Mouse (Mus musculus) midbrain, embryonic 14.5 days (tissue): ENCODE measurements around the gene Lhb. TPM values are rescaled to one million over a fixed set of nuclear protein-coding genes. Genes with fewer than 3 reads are reported as not detected.

ENCODE experiments used
- ATAC-seq: fragments of 200-750 bp; cut with Nextera tagmentation; 2 replicates; pipeline ENCODE4 v1.8.0; 2017; ENCODE audit warnings: moderate number of reproducible peaks, moderate library complexity; ENCODE audit not compliant: low FRiP score, low TSS enrichment
- DNase-seq: peaks from one replicate; pipeline ENCODE4 v3.0.0-alpha.2; 2015
- H3K27ac ChIP-seq: fragments of 300-500 bp; sonication (generic); replicated peaks from 2 replicates; pipeline ENCODE4 v1.5.1; 2014; ENCODE audit warnings: mild to moderate bottlenecking, low read depth, low read length, moderate library complexity
- H3K27me3 ChIP-seq: fragments of 300-500 bp; sonication (generic); 2 replicates; pipeline ENCODE4 v1.6.1; 2014; ENCODE audit warnings: low read length, control low read depth, mixed read lengths; ENCODE audit not compliant: control insufficient read depth, insufficient read depth
- H3K36me3 ChIP-seq: fragments of 300-500 bp; sonication (generic); 2 replicates; pipeline ENCODE4 v1.6.1; 2014; ENCODE audit warnings: low read length, control low read depth; ENCODE audit not compliant: control insufficient read depth, insufficient read depth
- H3K4me1 ChIP-seq: fragments of 300-500 bp; sonication (generic); 2 replicates; pipeline ENCODE4 v1.6.1; 2014; ENCODE audit warnings: mild to moderate bottlenecking, antibody characterized with exemption, low read length, control low read depth; ENCODE audit not compliant: control insufficient read depth, insufficient read depth
- H3K4me2 ChIP-seq: fragments of 300-500 bp; sonication (generic); 2 replicates; pipeline ENCODE4 v1.6.1; 2014; ENCODE audit warnings: mild to moderate bottlenecking, low read length, moderate library complexity
- H3K4me3 ChIP-seq: fragments of 300-500 bp; sonication (generic); replicated peaks from 2 replicates; pipeline ENCODE4 v1.5.1; 2014; ENCODE audit warnings: low read depth, low read length
- H3K9ac ChIP-seq: fragments of 300-500 bp; sonication (generic); replicated peaks from 2 replicates; pipeline ENCODE4 v1.6.1; 2014; ENCODE audit warnings: mild to moderate bottlenecking, low read length, moderate library complexity
- H3K9me3 ChIP-seq: fragments of 300-500 bp; sonication (generic); 2 replicates; pipeline ENCODE4 v1.6.1; 2016; ENCODE audit warnings: low read length, control low read depth, mixed read lengths; ENCODE audit not compliant: control insufficient read depth
- WGBS: fragments of 180-500 bp; shearing (Covaris S2); extraction: QIAGEN DNeasy Blood & Tissue Kit; methylation state at CpG from one replicate; pipeline ENCODE4 v1.1.7; 2014; 5-methylcytosine and 5-hydroxymethylcytosine counted together
- polyA plus RNA-seq: library from polyadenylated mRNA; unstranded; fragments of >200 nt; fragmentation: Nextera tagmentation; extraction: Ambion mirVana; gene quantifications from 2 replicates; pipeline ENCODE4 v1.2.1, GENCODE M21; 2014

Lhb gene
- polyA plus RNA-seq, 1 experiment from 2014 or later, result 0.34 TPM

DNA sequence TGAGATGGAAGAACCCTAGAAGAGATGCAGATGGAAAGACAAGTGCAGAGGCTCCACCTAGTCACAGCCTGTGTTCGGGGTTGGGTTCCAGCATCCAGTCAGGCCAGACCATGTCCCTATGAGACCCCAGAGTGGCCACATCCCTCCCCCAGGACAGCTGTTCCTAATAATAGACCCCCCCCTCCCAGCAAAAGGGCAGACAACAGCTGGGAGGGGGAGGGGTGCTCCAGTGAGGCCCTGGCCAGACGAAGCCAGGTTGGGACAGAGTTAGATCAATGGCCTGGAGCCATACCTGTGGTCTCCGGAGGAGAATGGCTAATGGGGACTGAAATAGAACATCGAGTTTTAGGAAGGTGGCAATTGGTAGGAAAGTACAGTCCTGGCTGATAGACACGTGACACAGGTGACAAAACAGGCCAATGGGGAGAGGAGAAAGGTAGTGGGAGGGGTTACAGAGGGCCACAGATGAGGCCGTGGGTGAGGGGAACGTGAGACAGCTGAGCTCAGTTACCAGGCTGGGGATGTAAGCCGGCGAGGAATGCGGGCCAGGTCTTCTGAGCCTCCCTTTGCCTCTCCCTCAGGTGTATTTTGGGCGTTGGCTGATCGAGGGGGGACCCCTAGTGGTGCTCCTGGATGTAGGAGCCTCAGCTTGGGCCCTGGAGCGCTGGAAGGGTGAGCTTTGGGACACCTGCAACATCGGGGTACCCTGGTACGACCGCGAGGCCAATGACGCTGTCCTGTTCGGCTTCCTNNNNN lies 17.1 kb downstream of the Lhb start, which contains the start of gene Ruvbl2:
Gene Ruvbl2 (minus strand): TSS at position 576 of the 756 bp plus-strand sequence.
- no peak within 1 kb of the TSS for H3K9ac ChIP-seq
- DNase-seq (no peak), ATAC-seq (no peak)
- no peaks in the 10 kb centered on the region for H3K27me3 ChIP-seq
- H3K36me3 ChIP-seq, result peaks cover 14% of the 10 kb centered on the region
- 24% methylated on average over 19 of the region's 19 CpGs for WGBS
- H3K4me3 ChIP-seq, result no peak within 1 kb of the TSS
- H3K9me3 ChIP-seq, result no peaks in the 10 kb centered on the region
- H3K4me1 ChIP-seq, result peaks cover 28% of the 10 kb centered on the region
- H3K4me2 ChIP-seq, result peak within 1 kb of the TSS; percentile 4; the same call in 1 of the 2 replicates
- H3K27ac ChIP-seq, result no peak within 1 kb of the TSS

DNA sequence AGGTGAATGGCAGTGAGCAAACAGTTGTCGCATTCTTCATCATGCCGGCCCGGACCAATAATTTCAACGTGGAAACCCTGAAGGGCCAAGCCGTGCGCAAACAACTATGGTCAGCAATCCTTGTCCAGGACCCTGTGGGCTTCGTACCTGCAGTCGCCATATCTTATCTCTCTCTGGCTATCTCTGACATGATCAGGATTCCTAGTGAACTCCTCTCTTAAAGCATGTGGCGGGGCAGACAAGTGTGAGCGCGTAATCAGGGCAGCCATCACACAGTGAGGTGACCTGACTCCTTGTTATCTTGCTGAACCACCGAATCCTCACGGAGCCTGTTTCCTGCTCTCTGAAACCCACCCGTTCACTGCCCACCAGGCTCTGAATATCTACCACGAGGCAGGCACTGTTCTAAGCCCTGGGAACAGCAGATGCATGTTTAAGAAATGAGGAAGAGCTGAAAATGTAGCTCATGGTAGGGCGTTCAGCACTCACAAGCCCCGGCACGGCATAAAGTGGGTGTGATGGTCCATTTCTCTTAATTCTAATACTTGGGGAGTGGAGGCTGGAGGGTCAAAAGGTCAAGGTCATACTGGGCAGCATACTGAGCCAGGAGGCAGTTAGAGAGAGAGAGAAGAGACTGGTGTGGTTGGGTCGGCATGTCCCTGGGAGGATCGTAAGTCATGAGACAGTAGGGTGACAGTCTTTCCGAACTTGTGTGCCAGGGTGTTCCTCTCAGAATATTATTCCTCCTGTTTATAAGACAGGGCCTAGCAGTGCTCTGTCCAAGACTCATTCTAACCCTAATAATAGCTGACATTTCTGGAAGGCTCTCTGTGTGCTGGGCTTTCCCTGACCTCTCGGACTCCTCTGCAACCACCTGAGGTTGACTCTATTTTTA lies 23.2 kb downstream of the Lhb start:
- H3K9ac ChIP-seq, result no peak overlapping the region
- H3K4me1 ChIP-seq, result no peaks in the 10 kb centered on the region
- WGBS, result 92% methylated on average over 22 of the region's 22 CpGs
- H3K36me3 ChIP-seq, result peaks cover 51% of the 10 kb centered on the region
- no peak overlapping the region for H3K4me3 ChIP-seq
- H3K4me2 ChIP-seq, result no peak overlapping the region
- H3K9me3 ChIP-seq, result no peaks in the 10 kb centered on the region
- H3K27ac ChIP-seq, result no peak overlapping the region
- ATAC-seq, result no peak
- no peak for DNase-seq
- no peaks in the 10 kb centered on the region for H3K27me3 ChIP-seq

DNA sequence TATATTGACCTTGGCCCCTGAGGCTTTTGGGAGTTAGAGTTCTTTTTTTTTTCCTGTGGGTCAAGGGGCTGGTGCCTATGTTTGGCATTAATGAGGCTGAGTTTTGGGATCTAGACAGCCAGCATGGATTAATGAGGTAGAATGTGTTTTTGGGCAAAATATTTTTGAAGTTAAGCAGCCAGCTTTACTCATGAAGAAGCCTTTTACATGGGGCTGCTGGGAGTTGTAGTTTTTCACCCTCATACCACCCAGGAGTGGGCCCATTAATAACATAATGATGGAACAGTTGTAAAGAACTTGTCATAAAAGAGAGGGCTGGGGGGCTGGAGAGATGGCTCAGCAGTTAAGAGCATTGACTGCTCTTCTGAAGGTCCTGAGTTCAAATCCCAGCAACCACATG lies 26.0 kb downstream of the Lhb start:
- no peak for DNase-seq
- no peak overlapping the region for H3K27ac ChIP-seq
- peaks cover 50% of the 10 kb centered on the region for H3K36me3 ChIP-seq
- H3K4me2 ChIP-seq, result no peak overlapping the region
- no peak overlapping the region for H3K9ac ChIP-seq
- H3K9me3 ChIP-seq, result no peaks in the 10 kb centered on the region
- no peaks in the 10 kb centered on the region for H3K27me3 ChIP-seq
- no peak overlapping the region for H3K4me3 ChIP-seq
- no peaks in the 10 kb centered on the region for H3K4me1 ChIP-seq
- no peak for ATAC-seq

DNA sequence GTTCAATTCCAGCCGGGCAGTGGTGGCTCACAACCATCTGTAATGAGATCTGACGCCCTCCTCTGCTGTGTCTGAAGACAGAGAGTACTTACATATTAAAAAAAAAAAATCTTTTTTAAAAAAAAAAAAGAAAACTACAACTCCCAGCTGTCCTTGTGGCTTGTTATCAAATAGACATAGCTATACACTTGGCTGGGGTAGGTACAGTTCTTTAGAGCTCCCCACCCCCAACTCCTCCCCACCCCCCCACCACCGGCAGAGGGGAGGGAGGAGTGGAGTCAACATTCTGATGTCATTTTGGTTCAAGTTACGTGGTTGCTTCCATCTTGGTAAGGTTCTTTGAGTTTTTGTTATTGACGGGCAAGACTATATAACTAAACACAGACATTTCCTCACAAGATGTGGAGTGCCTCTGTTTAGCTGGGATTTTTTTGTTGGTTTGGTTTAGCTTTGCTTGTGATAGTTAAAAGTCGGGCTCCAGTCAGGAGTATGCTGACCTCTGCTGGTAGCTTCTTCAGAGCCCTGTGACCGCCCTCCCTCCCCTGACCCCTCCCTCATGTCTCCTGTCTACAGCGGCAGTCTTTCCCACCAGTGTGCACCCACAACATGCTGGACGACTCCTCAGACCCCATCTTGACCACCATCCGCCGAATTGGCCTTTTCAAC lies 26.8 kb downstream of the Lhb start:
- Histone ChIP-seq H3K4me2 (no peak overlapping the region), H3K4me3 (no peak overlapping the region), H3K4me1 (no peaks in the 10 kb centered on the region), H3K36me3 (peaks cover 53% of the 10 kb centered on the region), H3K9me3 (no peaks in the 10 kb centered on the region), H3K9ac (no peak overlapping the region), H3K27me3 (no peaks in the 10 kb centered on the region), H3K27ac (no peak overlapping the region)
- whole genome bisulfite sequencing, result 40% methylated on average over 11 of the region's 11 CpGs
- ATAC-seq (no peak), DNase-seq (peak; percentile 61)

DNA sequence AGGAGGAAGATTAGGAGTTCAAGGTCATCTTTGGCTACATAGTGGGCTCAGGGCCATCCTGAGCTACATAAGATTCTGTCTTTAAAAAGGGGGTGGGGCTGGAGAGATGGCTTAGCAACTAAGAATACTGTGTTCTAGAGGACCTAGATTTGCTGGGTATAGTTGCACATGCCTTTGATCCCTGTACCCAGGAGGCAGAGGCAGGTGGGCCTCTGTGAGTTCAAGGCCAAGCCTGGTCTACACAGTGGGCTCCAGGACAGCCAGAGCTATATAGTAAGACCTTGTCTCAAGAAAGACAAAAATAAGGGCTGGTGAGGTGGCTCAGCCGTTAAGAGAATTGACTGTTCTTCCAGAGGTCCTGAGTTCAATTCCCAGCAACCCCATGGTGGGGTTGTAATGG lies 29.4 kb downstream of the Lhb start:
- H3K27ac ChIP-seq, result no peak overlapping the region
- DNase-seq (no peak), ATAC-seq (no peak)
- H3K4me1 ChIP-seq, result no peaks in the 10 kb centered on the region
- H3K9ac ChIP-seq, result no peak overlapping the region
- no peaks in the 10 kb centered on the region for H3K27me3 ChIP-seq
- peaks cover 51% of the 10 kb centered on the region for H3K36me3 ChIP-seq
- no peaks in the 10 kb centered on the region for H3K9me3 ChIP-seq
- H3K4me2 ChIP-seq, result no peak overlapping the region
- H3K4me3 ChIP-seq, result no peak overlapping the region
- WGBS, result 95% methylated on average over 1 of the region's 1 CpGs

DNA sequence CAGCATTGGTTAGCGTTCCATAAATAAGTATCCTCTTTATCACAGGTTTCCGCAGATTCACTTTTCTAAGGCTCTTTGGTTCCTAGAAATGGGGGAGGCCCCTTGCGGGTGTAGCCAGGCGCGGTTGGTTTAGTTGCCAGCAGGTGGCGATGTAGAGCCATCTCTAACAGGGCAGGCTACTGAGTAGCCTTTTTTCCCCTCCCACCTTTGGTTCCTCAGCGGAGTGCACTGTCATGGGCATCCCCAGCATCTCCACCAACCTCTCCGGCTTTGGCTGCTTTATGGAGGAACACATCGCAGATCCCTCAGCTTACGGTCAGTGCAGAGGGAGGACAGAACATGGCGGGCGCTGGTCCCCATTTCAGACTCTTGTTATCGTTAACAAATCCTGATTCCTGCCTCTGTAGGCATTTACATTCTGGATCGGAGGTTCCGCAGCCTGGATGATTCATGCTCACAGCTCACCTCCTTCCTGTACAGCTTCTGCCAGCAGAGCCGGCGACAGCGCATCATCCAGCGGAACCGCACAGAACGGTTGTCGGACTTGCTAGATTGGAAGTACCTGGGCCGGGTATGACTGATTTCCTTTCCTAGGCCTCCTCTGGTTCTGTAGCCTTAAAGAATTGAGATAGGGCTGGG lies 30.8 kb downstream of the Lhb start:
- H3K4me3 ChIP-seq, result no peak overlapping the region
- H3K4me2 ChIP-seq, result no peak overlapping the region; the same call in 1 of the 2 replicates
- DNase-seq (peak; percentile 90), ATAC-seq (peak; percentile 55; the same call in 1 of the 2 replicates)
- 53% methylated on average over 23 of the region's 23 CpGs for WGBS
- no peak overlapping the region for H3K27ac ChIP-seq
- 0 out of 2 replicates have a peak overlapping the region, but pooled peaks have one; percentile 17 for H3K9ac ChIP-seq
- no peaks in the 10 kb centered on the region for H3K4me1 ChIP-seq
- peaks cover 53% of the 10 kb centered on the region for H3K36me3 ChIP-seq
- H3K9me3 ChIP-seq, result no peaks in the 10 kb centered on the region
- H3K27me3 ChIP-seq, result no peaks in the 10 kb centered on the region

DNA sequence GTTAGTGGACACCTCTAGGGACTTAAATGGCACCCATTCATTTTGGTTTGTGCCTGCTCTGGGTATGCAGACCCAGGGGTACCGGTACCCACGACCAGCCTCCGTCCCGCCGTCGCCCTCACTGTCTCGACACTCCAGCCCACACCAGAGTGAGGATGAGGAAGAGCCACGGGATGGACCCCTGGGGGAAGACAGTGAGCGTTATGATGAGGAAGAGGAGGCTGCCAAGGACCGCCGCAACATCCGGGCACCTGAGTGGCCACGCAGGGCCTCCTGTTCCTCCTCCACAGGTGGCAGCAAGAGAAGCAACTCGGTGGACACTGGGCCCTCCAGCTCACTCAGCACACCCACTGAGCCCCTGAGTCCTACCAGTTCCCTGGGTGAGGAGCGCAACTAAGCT lies 34.4 kb downstream of the Lhb start:
- H3K36me3 ChIP-seq, result peaks cover 60% of the 10 kb centered on the region
- H3K4me1 ChIP-seq, result peaks cover 17% of the 10 kb centered on the region
- 87% methylated on average over 15 of the region's 15 CpGs for WGBS

DNA sequence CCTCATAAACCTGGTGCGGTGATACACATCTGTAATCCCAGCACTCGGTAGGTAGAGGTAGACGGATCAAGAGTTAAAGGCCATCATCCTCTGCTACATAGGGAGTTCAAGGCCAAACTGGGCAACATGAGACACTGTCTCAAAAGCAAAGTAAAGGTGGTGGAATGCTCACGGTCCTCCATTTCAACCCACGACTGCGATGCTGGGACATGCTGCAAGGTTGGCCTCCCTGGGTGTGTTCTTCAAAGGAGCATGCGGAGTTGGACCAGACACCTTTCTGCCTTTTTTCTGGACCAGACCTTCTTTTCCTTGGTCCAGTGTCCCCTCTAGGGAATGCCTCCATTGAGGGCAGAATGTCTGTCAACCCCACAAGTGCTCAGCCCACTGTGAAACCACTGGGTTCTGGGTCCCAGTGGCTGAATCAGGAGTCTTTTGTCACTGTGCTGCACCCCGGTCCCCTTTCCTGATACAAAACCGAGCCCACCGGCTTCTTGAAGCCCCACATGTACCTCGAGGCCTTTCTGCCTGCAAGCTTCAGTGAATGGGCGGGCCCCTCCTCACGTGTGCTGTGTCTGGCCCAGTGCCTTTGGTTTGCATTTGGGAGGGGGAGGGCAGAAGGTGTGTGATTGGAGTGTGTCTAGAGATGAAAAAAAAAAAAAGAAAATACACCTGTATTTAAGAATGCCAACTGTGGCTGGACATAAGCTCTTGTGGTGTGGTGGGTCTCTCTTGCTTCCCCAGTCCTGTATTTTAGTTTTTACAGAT lies 35.5 kb downstream of the Lhb start:
- H3K27ac ChIP-seq, result no peak overlapping the region
- no peaks in the 10 kb centered on the region for H3K27me3 ChIP-seq
- no peak overlapping the region for H3K9ac ChIP-seq
- no peak overlapping the region for H3K4me3 ChIP-seq
- ATAC-seq (no peak), DNase-seq (no peak)
- no peak overlapping the region for H3K4me2 ChIP-seq
- peaks cover 58% of the 10 kb centered on the region for H3K36me3 ChIP-seq
- WGBS, result 81% methylated on average over 13 of the region's 13 CpGs
- H3K9me3 ChIP-seq, result no peaks in the 10 kb centered on the region
- H3K4me1 ChIP-seq, result peaks cover 28% of the 10 kb centered on the region

More for the DNA sequence above, 34.4 kb downstream of the Lhb start:
- Histone ChIP-seq H3K9ac (no peak overlapping the region), H3K27me3 (no peaks in the 10 kb centered on the region), H3K27ac (no peak overlapping the region), H3K9me3 (no peaks in the 10 kb centered on the region), H3K4me3 (no peak overlapping the region), H3K4me2 (no peak overlapping the region)
- ATAC-seq (no peak), DNase-seq (no peak)
